Mouse (Mus musculus) G1E (cell line): ENCODE results near the gene Olfr455. TPM values are rescaled to one million over a fixed set of nuclear protein-coding genes. Genes with fewer than 3 reads are reported as not detected.

Experiments
- ATAC-seq: 2 replicates; pipeline ENCODE4 v1.8.0; 2016; ENCODE audit warnings: mild to moderate bottlenecking; ENCODE audit not compliant: insufficient number of reproducible peaks, poor library complexity, low FRiP score, severe bottlenecking; ENCODE audit errors: extremely low read depth
- DNase-seq: peaks from one replicate; pipeline ENCODE4 v3.0.0; 2012; ENCODE audit warnings: low spot score
- H3K27me3 ChIP-seq: 2 replicates; pipeline ENCODE4 v1.6.1; 2012; ENCODE audit warnings: mild to moderate bottlenecking, low read length, inconsistent platforms; ENCODE audit not compliant: insufficient read depth
- H3K36me3 ChIP-seq: replicated peaks from 2 replicates; pipeline ENCODE3; 2012; ENCODE audit warnings: mild to moderate bottlenecking, inconsistent platforms
- H3K4me1 ChIP-seq: 2 replicates; pipeline ENCODE4 v1.6.1; 2012; ENCODE audit warnings: low read depth, low read length, inconsistent platforms, mixed read lengths; ENCODE audit not compliant: insufficient read depth
- H3K4me3 ChIP-seq: 2 replicates; pipeline ENCODE4 v1.5.1; 2012; ENCODE audit warnings: low read depth, mild to moderate bottlenecking, inconsistent platforms, low read length, moderate library complexity, mixed read lengths
- H3K9me3 ChIP-seq: replicated peaks from 2 replicates; pipeline ENCODE4 v1.6.1; 2012; ENCODE audit warnings: inconsistent platforms
- CTCF ChIP-seq: IDR thresholded peaks from 2 replicates; pipeline ENCODE4 v1.5.1; 2012; ENCODE audit warnings: low read depth, low read length, inconsistent platforms, mixed read lengths
- GATA1 ChIP-seq: IDR thresholded peaks from 2 replicates; pipeline ENCODE4 v1.6.1; 2012; ENCODE audit warnings: borderline replicate concordance, low read length, inconsistent platforms, mixed read lengths
- GATA2 ChIP-seq: IDR thresholded peaks from 2 replicates; pipeline ENCODE4 v1.6.1; 2012; ENCODE audit warnings: low read depth, low read length, inconsistent platforms, borderline replicate concordance
- POLR2AphosphoS5 ChIP-seq: IDR thresholded peaks from 2 replicates; pipeline ENCODE4 v1.6.1; 2012; ENCODE audit warnings: low read depth, low read length, inconsistent platforms; ENCODE audit not compliant: insufficient replicate concordance
- TAL1 ChIP-seq: conservative IDR thresholded peaks from 2 replicates; pipeline ENCODE4 v1.6.1; 2012; ENCODE audit warnings: low read depth, low read length, inconsistent platforms, mixed read lengths
- polyA plus RNA-seq: library from polyadenylated mRNA; stranded (reverse); fragments of >175 nt; gene quantifications from 2 replicates; pipeline ENCODE4 v1.2.3, GENCODE M21; 2012
- total RNA-seq, 2 experiments: library from RNA; stranded (forward) in 1 of 2; stranded (reverse) in 1 of 2; fragments of 200-1000 nt in 1 of 2; fragments of >200 nt in 1 of 2; fragmentation: Nextera tagmentation in 1 of 2; gene quantifications; 2 replicates each; pipeline ENCODE4 v1.2.3; 2014 to 2017

Gene Olfr455
- not detected in 2 replicates for total RNA-seq (2014; fragmentation: Nextera tagmentation)
- not detected in 2 replicates for total RNA-seq (2017)
- polyA plus RNA-seq = not detected in 2 replicates

DNA sequence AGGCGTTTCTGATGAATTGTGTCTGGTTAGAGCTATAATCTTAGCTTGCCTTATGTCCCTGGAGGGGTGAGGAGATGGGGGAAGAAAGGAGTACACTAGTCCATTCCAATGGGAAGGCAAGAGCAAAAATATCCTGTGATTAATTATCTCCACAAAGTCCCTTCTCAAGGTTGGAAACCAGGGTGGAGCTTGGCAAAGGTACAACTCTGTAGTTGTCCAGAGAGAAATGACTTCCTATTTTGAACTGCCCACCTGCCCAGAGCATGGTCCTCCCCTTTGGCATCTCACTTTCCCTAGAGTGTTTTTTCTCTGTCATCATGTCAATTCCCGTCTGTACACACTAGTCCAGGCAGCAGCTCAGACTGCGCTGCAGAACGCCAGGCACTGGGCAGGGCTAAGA, at the start of gene Olfr455:
Olfr455 (minus strand) TSS at position 127 of the 400 bp plus-strand sequence.
- Histone ChIP-seq H3K9me3 (no peaks in the 10 kb centered on the region), H3K4me1 (no peaks in the 10 kb centered on the region), H3K27me3 (no peaks in the 10 kb centered on the region), H3K36me3 (no peaks in the 10 kb centered on the region), H3K4me3 (no peak within 1 kb of the TSS)
- TF ChIP-seq POLR2AphosphoS5 = no peak
- TF ChIP-seq GATA1 = no peak
- TF ChIP-seq TAL1 = no peak
- TF ChIP-seq CTCF = no peak
- no peak for TF ChIP-seq GATA2
- ATAC-seq (no peak), DNase-seq (no peak)

DNA sequence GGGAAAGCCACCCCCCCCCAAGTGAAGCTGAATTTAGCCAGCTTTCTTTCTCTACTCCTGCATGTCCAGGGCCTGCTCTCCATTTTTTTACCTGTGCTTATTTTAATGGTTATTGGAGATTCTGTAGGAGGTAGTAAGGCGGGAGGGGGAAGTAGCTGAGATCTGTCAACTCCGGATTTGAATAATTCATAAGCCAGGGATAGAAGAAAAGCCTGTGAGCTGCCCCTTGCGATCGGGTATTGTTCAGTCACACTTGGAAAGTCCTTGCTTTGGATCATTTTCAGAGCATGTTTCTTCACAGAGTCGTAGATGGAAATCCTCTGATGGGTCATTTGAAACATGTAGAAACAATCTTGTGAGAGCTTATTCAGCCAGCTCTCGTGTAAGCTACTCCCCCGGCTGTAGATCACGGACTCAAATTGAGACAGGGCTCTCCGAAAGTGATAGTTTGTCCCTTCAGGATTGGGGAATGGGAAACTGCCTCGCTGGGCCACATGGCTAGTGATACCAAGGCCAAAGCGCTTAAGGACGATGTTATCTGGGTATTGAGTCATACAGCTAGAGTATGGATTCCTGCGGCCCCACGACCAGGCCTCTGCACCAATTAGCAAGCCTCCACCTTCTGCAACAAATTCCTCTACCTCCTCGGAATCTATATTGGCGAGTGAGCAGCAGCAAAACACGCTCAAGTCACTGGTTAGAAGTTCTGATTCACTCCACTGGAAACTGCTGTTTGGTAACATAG, 45.9 kb upstream of the Olfr455 start:
- no peak for DNase-seq
- no peak for ATAC-seq
- Histone ChIP-seq H3K9me3 (no peaks in the 10 kb centered on the region), H3K27me3 (0 out of 2 replicates have a peak, but pooled peaks cover 3% of the 10 kb centered on the region), H3K36me3 (no peaks in the 10 kb centered on the region), H3K4me3 (no peak overlapping the region), H3K4me1 (no peaks in the 10 kb centered on the region)
- TF ChIP-seq GATA2 (no peak), GATA1 (no peak), TAL1 (no peak), CTCF (no peak), POLR2AphosphoS5 (no peak)

DNA sequence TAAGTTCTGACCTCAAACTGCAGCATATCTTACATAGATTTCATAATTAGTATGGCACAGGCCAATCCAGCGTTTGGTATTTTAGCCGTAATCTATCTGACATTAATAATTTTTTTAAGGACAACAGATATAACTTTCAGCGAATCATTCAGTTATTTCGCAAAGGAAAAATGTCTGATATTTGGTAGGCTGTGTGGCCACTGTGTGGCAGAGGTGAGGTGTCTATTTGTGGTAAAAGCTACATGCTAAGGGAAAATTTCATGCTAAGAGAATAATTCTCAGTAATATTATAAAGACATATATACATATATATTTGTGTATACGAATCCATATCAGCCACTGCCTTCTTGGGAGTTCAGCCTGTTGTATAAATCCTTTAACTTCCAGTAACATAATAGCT, 39.2 kb upstream of the Olfr455 start:
- TF ChIP-seq TAL1 (no peak), CTCF (no peak), POLR2AphosphoS5 (no peak), GATA1 (no peak), GATA2 (no peak)
- H3K4me1 ChIP-seq = no peaks in the 10 kb centered on the region
- no peaks in the 10 kb centered on the region for H3K36me3 ChIP-seq
- H3K4me3 ChIP-seq = no peak overlapping the region
- no peak for ATAC-seq
- no peak for DNase-seq
- H3K27me3 ChIP-seq = no peaks in the 10 kb centered on the region
- no peaks in the 10 kb centered on the region for H3K9me3 ChIP-seq

DNA sequence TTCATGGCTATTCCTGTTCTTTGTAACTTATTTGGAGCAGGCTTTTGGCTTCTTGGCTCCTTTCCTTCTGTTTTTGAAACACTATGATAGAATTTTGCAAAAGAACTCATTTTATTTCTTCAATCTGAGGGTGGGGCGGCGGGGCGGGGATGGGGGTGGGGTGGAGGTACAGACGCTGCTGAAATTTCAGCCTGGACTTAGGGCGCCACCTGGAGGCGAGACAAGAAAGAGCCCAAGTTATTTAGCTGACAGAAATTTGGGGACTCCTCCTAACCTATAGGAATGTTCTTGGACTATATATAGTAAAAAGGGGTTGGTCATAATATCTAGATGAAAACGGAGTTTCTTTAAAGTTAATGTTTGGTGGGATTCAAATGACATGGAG, 36.1 kb upstream of the Olfr455 start:
- ATAC-seq (no peak), DNase-seq (peak; percentile 1)
- H3K4me3 ChIP-seq = no peak overlapping the region
- TF ChIP-seq GATA1 (no peak), CTCF (no peak), GATA2 (no peak), TAL1 (no peak), POLR2AphosphoS5 (no peak)
- H3K27me3 ChIP-seq = no peaks in the 10 kb centered on the region
- no peaks in the 10 kb centered on the region for H3K4me1 ChIP-seq
- no peaks in the 10 kb centered on the region for H3K36me3 ChIP-seq
- no peaks in the 10 kb centered on the region for H3K9me3 ChIP-seq

DNA sequence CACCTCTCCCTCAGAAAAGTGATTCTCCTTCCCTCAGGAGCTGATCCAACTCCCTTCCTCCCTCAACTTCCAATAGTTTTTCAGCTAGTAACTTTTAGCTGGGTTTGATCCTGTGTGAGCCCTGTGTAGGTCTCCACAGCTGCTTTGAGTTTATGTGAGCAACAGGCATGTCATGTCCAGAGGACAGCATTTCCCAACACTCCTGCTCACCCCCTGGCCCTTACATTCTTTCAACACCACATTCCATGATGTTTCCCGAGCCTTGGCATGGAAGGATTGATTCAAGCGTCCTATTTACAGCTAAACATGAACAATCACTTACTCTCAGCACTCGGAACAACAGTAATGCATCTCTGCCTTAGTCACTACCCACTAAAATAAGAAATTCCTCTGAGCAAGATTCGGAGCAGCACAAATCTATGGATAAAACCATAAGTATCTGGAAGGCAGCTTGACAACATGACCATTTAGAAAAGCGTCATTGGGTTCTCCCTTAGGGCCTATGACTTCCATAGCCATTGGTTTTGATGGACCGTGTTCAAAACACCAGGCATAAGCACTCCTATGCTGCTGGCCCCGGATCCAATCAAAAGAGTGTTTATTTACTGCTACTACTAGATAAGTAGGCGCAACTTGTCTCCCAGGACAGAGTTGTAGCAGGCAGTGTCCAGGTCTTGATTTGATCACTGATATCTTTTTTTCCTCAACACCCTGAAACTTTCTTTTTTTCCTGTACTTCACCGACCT, 35.5 kb upstream of the Olfr455 start:
- ATAC-seq = no peak
- no peak for TF ChIP-seq CTCF
- no peak for TF ChIP-seq GATA1
- TF ChIP-seq TAL1 = no peak
- no peak for TF ChIP-seq GATA2
- TF ChIP-seq POLR2AphosphoS5 = no peak

DNA sequence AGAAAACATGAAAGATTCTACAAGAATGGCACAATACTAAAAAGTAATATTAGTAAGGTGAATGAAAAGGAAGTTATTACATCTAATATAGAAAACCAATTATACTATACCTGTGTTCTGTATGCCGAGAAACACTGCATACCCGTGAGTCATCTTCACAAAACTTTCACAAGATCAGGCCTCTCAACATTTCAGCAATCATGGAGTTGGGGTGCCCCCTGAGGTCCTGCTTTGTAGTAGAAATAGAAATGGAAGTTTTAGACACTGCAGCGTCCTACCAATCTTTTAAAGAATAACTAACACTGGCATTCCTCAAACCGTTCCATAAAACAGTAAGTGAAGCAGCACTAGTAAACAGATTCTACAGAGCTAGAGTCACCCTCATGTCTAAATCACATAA, 31.3 kb upstream of the Olfr455 start:
- no peak for ATAC-seq
- Histone ChIP-seq H3K36me3 (no peaks in the 10 kb centered on the region), H3K4me1 (no peaks in the 10 kb centered on the region), H3K9me3 (no peaks in the 10 kb centered on the region), H3K4me3 (no peak overlapping the region), H3K27me3 (no peaks in the 10 kb centered on the region)
- no peak for DNase-seq
- TF ChIP-seq GATA1 (no peak), POLR2AphosphoS5 (no peak), TAL1 (no peak), CTCF (no peak), GATA2 (no peak)

More for the DNA sequence above, 35.5 kb upstream of the Olfr455 start:
- Histone ChIP-seq H3K4me3 (no peak overlapping the region), H3K9me3 (no peaks in the 10 kb centered on the region), H3K27me3 (no peaks in the 10 kb centered on the region), H3K36me3 (no peaks in the 10 kb centered on the region), H3K4me1 (no peaks in the 10 kb centered on the region)
- DNase-seq = no peak
